40 mouse cellular contexts compared by ENCODE assay signal in genomic region chr14:51497958-51498357, GRCm38 (mm10). TPM values are rescaled to one million over a fixed set of nuclear protein-coding genes. Genes with fewer than 3 reads are reported as not detected.
"Had no signal": no experiment of that assay in that cellular context is flagged by ENCODE, and none has a peak within 500 bp of the region (broad histone marks: within the 10 kb centered on the region; RNA-seq: fewer than 3 reads in every experiment).

No protein-coding gene starts in this region.

- DNase-seq: gastrocnemius, adult 2 months; gastrocnemius, postnatal 10 days; gastrocnemius, postnatal 25 days; heart, adult 18-20 months; heart, postnatal 10 days; heart, postnatal 4 days; kidney, adult 18-20 months; kidney, adult 8-10 months; kidney, postnatal 10 days; kidney, postnatal 25 days; kidney, postnatal 4 days; liver; liver, embryonic 13.5 days had no signal

- ATAC-seq: hindbrain, embryonic 16.5 days; inflammation-experienced regulatory T-cells, adult 6 months; intestine, embryonic 15.5 days; intestine, postnatal 0 days had no signal

- H3K4me2 ChIP-seq: heart, embryonic 12.5 days; hindbrain, embryonic 12.5 days; hindbrain, embryonic 14.5 days; intestine, embryonic 15.5 days; limb, embryonic 12.5 days; liver, embryonic 11.5 days; liver, embryonic 13.5 days had no signal

- H3K9ac ChIP-seq: heart, embryonic 12.5 days; hindbrain, embryonic 12.5 days; hindbrain, embryonic 14.5 days; intestine, embryonic 15.5 days; limb, embryonic 12.5 days; liver, embryonic 13.5 days had no signal

- H3K4me3 ChIP-seq: gastrocnemius, adult 2 months; heart, embryonic 10.5 days; heart, embryonic 12.5 days; hindbrain, embryonic 10.5 days; hindbrain, embryonic 12.5 days; intestine, embryonic 15.5 days; layer of hippocampus, adult 2 months; left cerebral cortex, adult 2 months; limb, embryonic 10.5 days; limb, embryonic 12.5 days; liver, embryonic 13.5 days had no signal

- H3K4me1 ChIP-seq: heart, embryonic 10.5 days; heart, embryonic 12.5 days; hindbrain, embryonic 10.5 days; hindbrain, embryonic 12.5 days; intestine, embryonic 15.5 days; limb, embryonic 10.5 days; limb, embryonic 12.5 days; liver, embryonic 13.5 days had no signal

- H3K27me3 ChIP-seq: heart, embryonic 12.5 days; hindbrain, embryonic 12.5 days; intestine, embryonic 15.5 days; limb, embryonic 12.5 days; liver, embryonic 13.5 days had no signal

- H3K9me3 ChIP-seq: heart, embryonic 10.5 days; heart, embryonic 12.5 days; hindbrain, embryonic 10.5 days; hindbrain, embryonic 12.5 days; intestine, embryonic 15.5 days; limb, embryonic 10.5 days; limb, embryonic 12.5 days; liver, embryonic 13.5 days had no signal

- H3K27ac ChIP-seq: gastrocnemius, adult 2 months; heart, embryonic 10.5 days; hindbrain, embryonic 10.5 days; hindbrain, embryonic 12.5 days; hindbrain, embryonic 14.5 days; intestine, embryonic 15.5 days; layer of hippocampus, adult 2 months; left cerebral cortex, adult 2 months; limb, embryonic 10.5 days; limb, embryonic 12.5 days; liver, embryonic 13.5 days had no signal

- H3K36me3 ChIP-seq: heart, embryonic 10.5 days; heart, embryonic 12.5 days; hindbrain, embryonic 10.5 days; hindbrain, embryonic 12.5 days; intestine, embryonic 15.5 days; limb, embryonic 10.5 days; limb, embryonic 12.5 days; liver, embryonic 13.5 days had no signal

RNA-seq across cellular contexts. Expression of gene Vmn2r89, which starts 46.3 kb away (rescaled TPM):
- total RNA-seq: gastrocnemius, adult 2 months; gastrocnemius, postnatal 10 days; gastrocnemius, postnatal 25 days; gastrocnemius, postnatal 4 days; granulocyte monocyte progenitor cell, adult 5-6 weeks; heart, adult 18-20 months; heart, adult 8-10 months; heart, postnatal 10 days; heart, postnatal 25 days; heart, postnatal 4 days; layer of hippocampus, adult 2 months; layer of hippocampus, postnatal 10 days; layer of hippocampus, postnatal 25 days; left cerebral cortex, adult 2 months; left cerebral cortex, postnatal 14 days; left cerebral cortex, postnatal 36 days had no signal
- polyA plus RNA-seq: heart, embryonic 10.5 days; heart, embryonic 12.5 days; heart, embryonic 14.5 days; heart, embryonic 16.5 days; hindbrain, embryonic 10.5 days; hindbrain, embryonic 12.5 days; hindbrain, embryonic 14.5 days; hindbrain, embryonic 16.5 days; intestine, embryonic 15.5 days; intestine, postnatal 0 days; kidney, embryonic 14.5 days; kidney, embryonic 16.5 days; limb, embryonic 10.5 days; limb, embryonic 12.5 days; limb, embryonic 14.5 days; liver, embryonic 11.5 days; liver, embryonic 13.5 days had no signal

RNA-seq across cellular contexts. Expression of gene Gm5622, which starts 54.6 kb away (rescaled TPM):
- total RNA-seq: gastrocnemius, adult 2 months; gastrocnemius, postnatal 10 days; gastrocnemius, postnatal 25 days; gastrocnemius, postnatal 4 days; granulocyte monocyte progenitor cell, adult 5-6 weeks; heart, adult 18-20 months; heart, adult 8-10 months; heart, postnatal 10 days; heart, postnatal 25 days; heart, postnatal 4 days; layer of hippocampus, adult 2 months; layer of hippocampus, postnatal 25 days; left cerebral cortex, adult 2 months; left cerebral cortex, postnatal 14 days; left cerebral cortex, postnatal 36 days had no signal
- polyA plus RNA-seq: heart, embryonic 12.5 days; heart, embryonic 16.5 days; hindbrain, embryonic 10.5 days; hindbrain, embryonic 12.5 days; hindbrain, embryonic 14.5 days; hindbrain, embryonic 16.5 days; inflammation-experienced regulatory T-cells, adult 6 months; intestine, embryonic 15.5 days; intestine, postnatal 0 days; kidney, embryonic 14.5 days; kidney, embryonic 16.5 days; limb, embryonic 10.5 days; limb, embryonic 12.5 days; limb, embryonic 14.5 days had no signal
